ENCODE assay signal across 8 mouse cellular contexts in the genomic region with DNA sequence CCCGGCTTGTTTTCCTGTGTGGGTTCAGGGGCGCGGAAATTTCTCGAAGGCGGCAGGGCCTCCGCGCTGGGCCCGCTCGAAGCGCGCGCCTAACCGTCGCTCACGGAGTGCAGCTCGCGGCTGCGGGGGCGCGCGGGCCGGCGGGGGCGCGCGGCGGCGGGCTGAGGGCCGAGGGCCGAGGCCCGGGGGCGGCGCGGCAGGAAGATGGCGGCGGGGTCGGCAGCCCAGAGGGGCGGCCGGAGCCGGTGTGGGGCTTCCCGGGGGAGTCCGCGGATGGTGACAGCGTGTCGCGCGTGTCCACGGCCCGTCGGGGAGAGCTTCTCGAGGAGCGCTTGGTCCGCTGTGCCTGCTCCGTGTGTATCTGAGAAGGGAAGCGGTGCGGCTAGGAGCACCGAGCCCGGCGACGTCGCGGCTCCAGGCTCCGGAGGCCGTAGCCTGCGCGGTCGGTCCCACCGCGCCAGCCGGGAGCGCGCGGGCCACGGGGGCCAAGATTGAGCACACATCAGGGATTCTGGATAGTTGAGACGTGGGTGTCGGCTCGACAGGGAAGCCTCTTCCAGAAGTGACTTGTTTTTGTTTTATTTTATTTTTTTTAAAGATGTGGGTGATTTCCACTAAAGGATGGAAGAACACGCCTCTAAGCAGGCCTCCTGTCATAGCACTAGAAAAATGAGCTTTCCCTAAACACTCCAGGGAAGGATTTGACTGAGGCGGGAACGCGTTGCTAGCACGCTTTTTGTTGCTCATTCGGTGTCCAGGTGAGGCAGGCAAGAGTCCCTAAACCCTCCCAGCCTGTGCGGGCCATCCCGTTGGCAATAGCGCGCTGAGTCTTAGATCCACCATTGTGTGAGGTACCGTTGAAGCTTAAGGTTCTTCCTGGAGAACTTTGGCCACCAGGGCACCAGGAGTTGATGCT. TPM values are rescaled to one million over a fixed set of nuclear protein-coding genes. Genes with fewer than 3 reads are reported as not detected.
DNase-seq lines count a peak whose midpoint lies in the region; ATAC-seq and TF ChIP-seq lines count a peak whose summit lies in the region.

No protein-coding gene starts in this region.

- H3K4me3 ChIP-seq in hindbrain, embryonic 16.5 days (ENCODE audit: low read length): peak overlapping the region; percentile 63
- peak overlapping the region; percentile 85 for H3K4me3 ChIP-seq in midbrain, embryonic 10.5 days
- peak overlapping the region; percentile 100 for H3K4me3 ChIP-seq in small intestine, adult 2 months (ENCODE audit: low read depth, low read length)

- ATAC-seq in frontal cortex, adult (ENCODE audit: low TSS enrichment): peak; percentile 18; the same call in 1 of the 2 replicates
- peak; percentile 58 for ATAC-seq in hindbrain, embryonic 16.5 days
- no peak for ATAC-seq in granulocyte monocyte progenitor cell, adult 5-6 weeks (replicated peaks; ENCODE audit: poor library complexity, severe bottlenecking)

- no peak for TF ChIP-seq CTCF in small intestine, adult 2 months (IDR thresholded peaks at IDR 0.05; ENCODE audit: extremely low read depth, insufficient read length, insufficient replicate concordance, low read depth, low read length)

- H3K27me3 ChIP-seq in hindbrain, embryonic 16.5 days (replicated peaks; ENCODE audit: control insufficient read depth, insufficient read depth, low read length): no peaks in the 10 kb centered on the region
- no peaks in the 10 kb centered on the region for H3K27me3 ChIP-seq in midbrain, embryonic 10.5 days (ENCODE audit: low read depth, poor library complexity, severe bottlenecking)
- H3K27me3 ChIP-seq in small intestine, adult 2 months (ENCODE audit: control insufficient read depth, insufficient read depth, low read length): no peaks in the 10 kb centered on the region

- H3K9me3 ChIP-seq in hindbrain, embryonic 16.5 days (ENCODE audit: control insufficient read depth, low read length): no peaks in the 10 kb centered on the region
- no peaks in the 10 kb centered on the region for H3K9me3 ChIP-seq in midbrain, embryonic 10.5 days (replicated peaks)

- DNase-seq in MN1 (ENCODE audit: low spot score): peak; percentile 66
- DNase-seq in c-Kit-positive CD71-positive TER-119-negative erythroid progenitor cells, embryonic 14.5 days (ENCODE audit: low read depth): peak; percentile 25
- peak; percentile 68 to 71 for DNase-seq in left cerebral cortex, postnatal 36 days (ENCODE audit: low spot score in 2 of 2)
- DNase-seq in midbrain, embryonic 10.5 days (ENCODE audit: low spot score): peak; percentile 83

- peaks cover 37% of the 10 kb centered on the region for H3K4me1 ChIP-seq in hindbrain, embryonic 16.5 days (ENCODE audit: control insufficient read depth, insufficient read depth, low read depth, low read length)
- H3K4me1 ChIP-seq in midbrain, embryonic 10.5 days: peaks cover 34% of the 10 kb centered on the region
- peaks cover 6% of the 10 kb centered on the region; the same call in 1 of the 2 replicates for H3K4me1 ChIP-seq in small intestine, adult 2 months (ENCODE audit: control insufficient read depth, insufficient read depth, insufficient read length, low read length)

- intact Hi-C loops in left cerebral cortex, postnatal 36 days (cut with DNase I): loop anchor here (2.0 to 5.0 kb wide), 2 partner anchors 45 to 67 kb away; a partner anchor contains a TSS

- TF ChIP-seq POLR2A in small intestine, adult 2 months (IDR thresholded peaks at IDR 0.05; ENCODE audit: low read depth, low read length): peak; percentile 3; the same call in 1 of the 2 replicates

- H3K36me3 ChIP-seq in hindbrain, embryonic 16.5 days (ENCODE audit: control insufficient read depth, insufficient read depth, low read length): no peaks in the 10 kb centered on the region
- no peaks in the 10 kb centered on the region for H3K36me3 ChIP-seq in midbrain, embryonic 10.5 days
- H3K36me3 ChIP-seq in small intestine, adult 2 months (ENCODE audit: control insufficient read depth, insufficient read depth, low read length): no peaks in the 10 kb centered on the region

- H3K4me2 ChIP-seq in hindbrain, embryonic 16.5 days (ENCODE audit: low read length): peak overlapping the region; percentile 87

- H3K9ac ChIP-seq in hindbrain, embryonic 16.5 days (ENCODE audit: low read depth, low read length): peak overlapping the region; percentile 93

- WGBS in hindbrain, embryonic 16.5 days: under 1% methylated on average over 76 of the region's 88 CpGs
- whole genome bisulfite sequencing in midbrain, embryonic 10.5 days: under 1% methylated on average over 87 of the region's 88 CpGs
- under 1% methylated on average over 86 of the region's 88 CpGs for WGBS in small intestine, adult 2 months

- H3K27ac ChIP-seq in hindbrain, embryonic 16.5 days (ENCODE audit: low read depth, low read length): peak overlapping the region; percentile 100
- H3K27ac ChIP-seq in midbrain, embryonic 10.5 days (replicated peaks): peak overlapping the region; percentile 98
- peak overlapping the region; percentile 81 for H3K27ac ChIP-seq in small intestine, adult 2 months (ENCODE audit: insufficient read depth, low read depth, low read length)

RNA-seq across cellular contexts. Expression of a gene that starts 0.9 kb away (rescaled TPM):
- 33.0 and 35.1 TPM in 2 replicates for polyA plus RNA-seq in hindbrain, embryonic 16.5 days (2015; fragmentation: Nextera tagmentation; extraction: Ambion mirVana)
- total RNA-seq in left cerebral cortex, postnatal 36 days (2021): 10 to 100 TPM; 13.1 to 17.8 TPM
- polyA plus RNA-seq in midbrain, embryonic 10.5 days (2016; fragmentation: Nextera tagmentation; extraction: Ambion mirVana): 17.5 and 18.0 TPM in 2 replicates
- polyA plus RNA-seq in small intestine, adult 2 months (2012; rRNA removed): 8.1 and 15.2 TPM in 2 replicates
- total RNA-seq in granulocyte monocyte progenitor cell, adult 5-6 weeks (2014; fragmentation: Nextera tagmentation): 19.0 and 32.7 TPM in 2 replicates
- total RNA-seq in granulocyte monocyte progenitor cell, adult 5-6 weeks (2017): 21.2 and 30.7 TPM in 2 replicates

RNA-seq across cellular contexts. Expression of a gene that starts 45.5 kb away (rescaled TPM):
- polyA plus RNA-seq in hindbrain, embryonic 16.5 days (2015; fragmentation: Nextera tagmentation; extraction: Ambion mirVana): 431 and 478 TPM in 2 replicates
- total RNA-seq in left cerebral cortex, postnatal 36 days (2021): 100 to 1,000 TPM; 231 to 260 TPM
- 249 and 258 TPM in 2 replicates for polyA plus RNA-seq in midbrain, embryonic 10.5 days (2016; fragmentation: Nextera tagmentation; extraction: Ambion mirVana)
- polyA plus RNA-seq in small intestine, adult 2 months (2012; rRNA removed): 156 and 168 TPM in 2 replicates
- 195 and 260 TPM in 2 replicates for total RNA-seq in granulocyte monocyte progenitor cell, adult 5-6 weeks (2014; fragmentation: Nextera tagmentation)
- total RNA-seq in granulocyte monocyte progenitor cell, adult 5-6 weeks (2017): 207 and 212 TPM in 2 replicates

RNA-seq across cellular contexts. Expression of a gene that starts 45.6 kb away (rescaled TPM):
- 38.1 and 41.2 TPM in 2 replicates for polyA plus RNA-seq in hindbrain, embryonic 16.5 days (2015; fragmentation: Nextera tagmentation; extraction: Ambion mirVana)
- 10 to 100 TPM; 23.9 to 28.2 TPM for total RNA-seq in left cerebral cortex, postnatal 36 days (2021)
- polyA plus RNA-seq in midbrain, embryonic 10.5 days (2016; fragmentation: Nextera tagmentation; extraction: Ambion mirVana): 70.2 and 76.7 TPM in 2 replicates
- polyA plus RNA-seq in small intestine, adult 2 months (2012; rRNA removed): 13.5 and 25.4 TPM in 2 replicates
- 14.6 and 31.9 TPM in 2 replicates for total RNA-seq in granulocyte monocyte progenitor cell, adult 5-6 weeks (2014; fragmentation: Nextera tagmentation)
- total RNA-seq in granulocyte monocyte progenitor cell, adult 5-6 weeks (2017): 17.0 and 20.8 TPM in 2 replicates

Comparison
In these comparisons a context has a peak if more than half of its experiments do, and no peak if none do; other contexts are left out.
1. DNase-seq: peak in every context shown above with its lines; median percentile 83 in midbrain, embryonic 10.5 days; 70 in left cerebral cortex, postnatal 36 days; 66 in MN1; 25 in c-Kit-positive CD71-positive TER-119-negative erythroid progenitor cells, embryonic 14.5 days.